Mouse (Mus musculus): Measurements from ENCODE around the gene Insig2.

DNA sequence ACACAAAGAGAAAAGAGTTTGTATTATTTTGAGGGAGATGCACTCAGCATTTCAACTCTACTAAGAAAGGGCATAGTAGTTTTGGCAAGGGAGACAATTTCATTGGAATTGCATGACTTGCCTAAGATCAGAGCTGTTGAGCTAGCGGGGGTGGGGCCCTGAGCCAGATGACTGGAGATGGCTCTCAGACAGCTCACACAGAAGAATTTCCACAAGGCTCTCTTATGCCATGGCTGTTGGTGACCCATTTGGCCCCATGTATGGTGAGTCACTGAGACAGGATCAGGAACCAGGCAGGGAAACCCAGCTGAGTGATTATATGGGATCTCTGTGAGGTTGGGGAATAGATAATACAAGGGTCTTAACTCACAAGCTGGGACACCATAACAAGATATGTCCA is 51.9 kb downstream of the Insig2 start:
- no peak for TF ChIP-seq CTCF (IDR thresholded peaks at IDR 0.05; ENCODE audit: extremely low read depth, insufficient read depth, insufficient read length, insufficient replicate concordance)
- TF ChIP-seq POLR2A (IDR thresholded peaks at IDR 0.05; ENCODE audit: low read depth, low read length) = no peak

Data from spleen, adult 2 months (tissue).